Mouse (Mus musculus) lung, postnatal 25 days (tissue): ENCODE data around the gene Syf2.

Experiments
- DNase-seq: peaks from one replicate; pipeline ENCODE4 v3.0.0; 2022; ENCODE audit warnings: low spot score

The Syf2 gene

DNA sequence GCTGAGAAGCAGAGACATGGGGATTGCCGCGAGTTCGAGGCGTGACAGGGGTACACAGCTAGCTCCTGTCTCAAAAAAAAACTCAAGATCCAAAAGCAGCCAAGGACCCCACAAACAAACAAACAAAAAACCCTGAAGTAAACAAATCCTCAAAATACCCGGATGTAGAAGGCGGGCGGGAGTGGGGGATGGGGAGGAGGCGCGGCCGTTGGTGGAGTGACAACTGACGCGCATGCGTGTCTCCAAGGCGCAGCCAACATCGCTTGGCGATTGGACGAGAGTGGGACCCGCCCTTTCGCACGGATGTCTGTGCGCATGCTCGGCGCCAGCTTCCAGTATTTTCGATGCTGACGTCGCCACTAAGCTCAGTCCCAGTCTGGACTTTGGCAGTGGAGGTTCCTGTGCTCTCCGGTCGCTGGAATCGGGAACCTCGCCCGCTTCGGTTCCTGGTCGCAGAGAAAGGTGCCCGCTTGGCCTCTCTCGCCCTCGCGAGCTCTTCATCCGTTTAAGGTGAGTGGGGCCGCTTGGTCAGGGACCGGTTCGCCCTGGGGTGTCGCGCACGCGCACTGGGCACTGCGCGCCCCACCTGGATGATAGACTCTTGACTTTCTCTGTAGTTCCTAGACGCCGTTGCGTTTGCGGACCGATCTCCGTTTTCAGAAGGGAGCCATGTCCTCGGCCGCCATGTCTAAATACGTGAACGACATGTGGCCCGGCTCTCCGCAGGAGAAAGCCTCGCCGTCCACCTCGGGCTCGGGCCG, 7.3 kb upstream of the Syf2 start, which contains the start of gene Rsrp1:
Rsrp1 (plus strand) TSS at position 335 of the 761 bp plus-strand sequence.
- peak; percentile 98 for DNase-seq

DNA sequence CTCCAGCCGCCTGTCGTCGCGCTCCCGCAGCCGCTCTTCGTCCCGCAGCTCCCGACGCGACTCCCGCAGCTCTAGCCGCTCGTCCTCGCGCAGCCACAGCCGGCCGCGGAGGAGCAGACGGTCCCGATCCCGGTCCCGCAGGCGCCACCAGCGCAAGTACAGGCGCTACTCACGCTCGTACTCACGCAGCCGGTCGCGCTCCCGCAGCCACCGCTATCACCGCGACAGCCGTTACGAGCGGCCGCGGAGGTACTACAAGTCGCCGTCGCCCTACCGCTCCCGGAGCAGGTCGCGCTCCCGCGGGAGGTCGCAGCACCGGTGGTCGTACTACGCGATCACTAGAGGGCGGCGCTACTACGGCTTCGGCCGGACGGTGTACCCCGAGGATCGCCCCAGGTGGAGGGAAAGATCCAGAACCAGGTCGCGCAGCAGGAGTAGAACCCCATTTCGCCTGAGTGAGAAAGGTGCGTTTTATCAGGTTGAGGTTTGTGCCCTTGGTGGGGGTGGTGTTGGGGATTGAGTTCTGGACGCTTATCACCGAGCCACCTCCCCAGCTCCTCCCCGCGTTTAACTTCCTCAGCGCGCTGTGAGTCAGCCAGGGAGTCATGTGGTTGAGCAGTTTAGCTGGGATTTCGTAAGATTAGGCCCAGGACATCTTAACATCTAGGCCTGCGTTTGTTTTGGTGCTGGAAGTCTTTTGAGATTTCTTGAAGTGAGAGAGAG, 6.5 kb upstream of the Syf2 start:
- DNase-seq: peak; percentile 88

DNA sequence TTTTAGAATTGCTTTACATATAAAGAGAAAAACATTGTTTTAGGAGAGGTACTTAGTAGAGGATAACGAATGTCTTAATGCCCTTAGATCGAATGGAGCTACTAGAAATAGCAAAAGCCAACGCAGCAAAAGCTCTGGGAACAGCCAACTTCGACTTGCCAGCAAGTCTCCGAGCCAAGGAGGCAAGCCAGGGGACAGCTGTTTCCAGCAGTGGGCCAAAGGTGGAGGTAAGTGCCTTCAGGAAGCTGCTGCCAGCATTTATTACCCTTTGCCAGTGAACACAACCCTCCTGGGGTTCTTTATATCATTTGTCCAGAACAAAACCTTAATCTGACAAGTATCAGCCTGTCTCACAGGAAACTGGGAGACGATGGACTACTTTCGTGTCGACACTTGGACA, 5.5 kb upstream of the Syf2 start:
- no peak for DNase-seq

DNA sequence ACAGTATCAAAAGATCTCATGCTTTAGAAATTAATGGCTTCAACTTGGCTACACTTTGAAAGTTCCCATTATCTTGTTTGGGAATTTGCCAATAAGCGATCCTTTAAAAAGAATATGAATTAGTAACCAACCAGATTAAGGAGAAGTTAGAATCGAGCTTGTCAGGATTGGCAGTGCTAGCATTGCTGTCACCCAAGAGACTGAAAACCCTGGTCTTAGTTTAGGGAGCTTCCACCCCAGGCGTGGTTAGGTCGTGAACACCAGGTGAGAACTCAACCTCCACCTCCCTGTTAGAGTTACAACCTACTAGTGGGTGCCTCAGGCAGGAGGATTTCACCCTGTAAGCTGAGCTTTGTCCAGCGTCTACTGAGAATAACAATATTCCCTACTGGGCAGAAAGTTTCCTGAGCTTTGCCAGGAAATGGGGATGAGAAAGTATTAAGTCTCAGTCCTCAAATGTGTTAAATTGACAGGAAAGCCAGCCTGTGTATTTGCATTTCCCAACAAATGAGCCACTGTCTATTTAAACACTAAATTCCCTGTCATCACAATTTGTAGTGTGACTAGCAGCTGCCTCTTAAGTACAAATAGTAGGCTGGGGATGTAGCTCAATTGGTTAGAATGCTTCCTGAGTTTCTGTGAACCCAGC, 2.8 kb upstream of the Syf2 start:
- no peak for DNase-seq

DNA sequence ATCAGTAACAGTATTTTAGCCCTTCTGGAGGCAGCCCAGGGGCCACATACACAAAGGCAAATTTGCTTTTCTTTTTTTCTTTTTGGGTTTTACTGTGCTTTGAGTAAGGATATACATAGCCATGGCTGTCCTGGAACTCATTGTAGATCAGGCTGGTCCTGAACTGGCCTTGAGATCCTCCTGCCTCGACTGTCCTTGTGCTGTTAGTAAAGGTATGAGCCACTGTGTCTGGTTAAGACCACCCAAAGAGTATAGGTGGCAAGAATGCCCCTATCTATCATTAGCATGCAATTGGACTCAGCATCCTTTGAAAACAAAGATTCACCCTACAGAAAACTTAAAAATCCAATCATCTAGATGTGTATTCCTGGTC, 2.2 kb upstream of the Syf2 start:
- no peak for DNase-seq

DNA sequence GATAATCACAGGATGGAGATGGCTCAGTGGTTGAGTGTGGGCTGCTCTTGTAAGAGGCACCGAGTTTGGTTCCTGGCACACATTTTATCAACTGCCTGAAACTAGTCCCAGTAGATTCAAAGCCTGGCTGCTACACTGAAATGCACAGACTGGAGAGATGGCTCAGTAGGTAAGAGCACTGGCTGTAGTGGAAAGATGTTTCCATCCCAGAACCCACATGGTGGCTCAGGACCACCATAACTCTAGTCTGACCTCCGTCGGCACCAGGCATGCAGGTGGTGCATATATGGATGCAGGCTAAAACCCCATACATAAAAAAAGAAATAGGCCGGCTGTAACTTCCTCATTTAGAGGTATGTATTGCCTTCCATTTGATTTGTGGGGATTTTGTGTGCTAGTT, 1.2 kb upstream of the Syf2 start:
- DNase-seq: no peak

DNA sequence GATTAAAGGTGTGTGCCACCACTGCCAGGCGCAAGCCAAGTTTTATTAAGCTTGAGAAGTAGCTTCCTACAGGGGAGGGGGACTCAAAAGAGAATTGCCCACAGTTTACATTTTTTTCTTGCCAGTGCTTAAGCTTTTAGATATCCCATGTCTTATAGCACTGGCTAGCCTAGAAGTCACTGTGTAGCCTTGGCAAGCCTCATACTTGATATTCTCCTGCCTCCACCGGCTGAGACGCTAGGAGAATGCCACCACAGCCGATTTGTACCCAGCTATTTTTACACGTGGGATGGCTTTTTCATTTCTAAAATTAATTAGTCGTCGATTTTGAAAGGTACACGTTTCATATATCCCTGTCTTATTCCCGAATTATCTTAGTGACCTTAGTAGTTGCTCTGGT, 508 bp upstream of the Syf2 start:
- DNase-seq: no peak

DNA sequence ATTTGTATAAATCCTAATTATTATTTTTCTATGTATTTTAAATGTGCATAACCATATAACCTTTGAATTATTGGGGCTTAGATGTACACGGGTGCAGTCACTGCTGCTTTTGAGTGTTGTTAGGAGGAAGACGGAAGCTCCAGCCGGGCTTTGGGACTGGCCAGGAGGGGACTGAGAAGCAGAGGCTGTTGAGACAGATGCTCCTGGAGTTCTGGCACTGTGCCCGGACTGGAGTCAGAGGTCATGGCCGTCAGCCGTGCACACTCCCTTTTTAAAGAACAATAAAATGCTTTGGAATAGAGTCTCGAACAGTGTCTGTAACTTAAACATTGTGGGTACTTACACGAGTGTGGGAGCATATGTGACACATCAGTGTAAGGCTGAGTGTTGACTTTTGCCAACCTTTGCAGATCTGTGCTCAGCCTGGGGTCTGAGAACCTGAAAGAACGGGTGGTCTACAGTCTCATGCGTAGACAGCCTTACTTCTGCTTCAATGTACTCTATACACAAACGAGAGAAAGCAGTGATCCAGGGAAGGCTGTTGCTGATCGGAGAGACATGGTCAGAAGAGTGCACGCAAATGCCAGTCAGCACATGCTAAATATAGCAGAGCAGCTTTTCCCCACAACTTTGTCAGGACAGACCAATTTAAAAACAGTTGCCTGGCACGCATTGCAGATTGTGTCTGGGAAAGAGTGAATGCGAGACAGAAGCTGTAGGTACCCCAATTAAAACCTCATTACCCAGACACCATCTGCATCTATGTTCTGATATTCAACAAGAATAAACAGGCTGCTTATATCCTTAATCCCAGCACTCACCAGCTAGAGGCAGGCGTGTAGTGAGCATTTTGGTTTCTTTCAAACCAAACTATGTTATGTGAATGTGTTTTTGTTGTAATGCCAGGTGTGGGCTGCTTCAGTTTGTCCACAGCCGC, 6.8 kb downstream of the Syf2 start:
- no peak for DNase-seq

DNA sequence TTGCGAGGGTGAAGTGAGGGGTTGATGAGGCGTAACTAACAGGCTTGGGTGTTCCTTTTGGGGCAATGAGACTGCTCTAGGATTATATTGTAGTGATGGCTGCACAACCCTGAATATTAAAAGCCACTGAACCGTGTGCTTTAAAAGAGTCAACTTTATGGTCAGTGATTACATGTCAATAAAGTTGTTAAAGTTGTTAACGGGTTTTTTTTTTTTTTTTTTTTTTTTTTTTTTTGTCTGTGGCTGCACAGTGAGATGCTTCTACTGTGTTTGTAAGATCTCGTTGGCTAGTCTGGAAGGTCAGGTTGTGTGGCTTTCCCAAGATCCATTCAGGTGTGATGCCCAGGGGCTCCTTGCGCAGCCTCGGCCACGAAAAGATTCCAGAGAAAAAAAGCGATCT, 9.2 kb downstream of the Syf2 start:
- DNase-seq: no peak

DNA sequence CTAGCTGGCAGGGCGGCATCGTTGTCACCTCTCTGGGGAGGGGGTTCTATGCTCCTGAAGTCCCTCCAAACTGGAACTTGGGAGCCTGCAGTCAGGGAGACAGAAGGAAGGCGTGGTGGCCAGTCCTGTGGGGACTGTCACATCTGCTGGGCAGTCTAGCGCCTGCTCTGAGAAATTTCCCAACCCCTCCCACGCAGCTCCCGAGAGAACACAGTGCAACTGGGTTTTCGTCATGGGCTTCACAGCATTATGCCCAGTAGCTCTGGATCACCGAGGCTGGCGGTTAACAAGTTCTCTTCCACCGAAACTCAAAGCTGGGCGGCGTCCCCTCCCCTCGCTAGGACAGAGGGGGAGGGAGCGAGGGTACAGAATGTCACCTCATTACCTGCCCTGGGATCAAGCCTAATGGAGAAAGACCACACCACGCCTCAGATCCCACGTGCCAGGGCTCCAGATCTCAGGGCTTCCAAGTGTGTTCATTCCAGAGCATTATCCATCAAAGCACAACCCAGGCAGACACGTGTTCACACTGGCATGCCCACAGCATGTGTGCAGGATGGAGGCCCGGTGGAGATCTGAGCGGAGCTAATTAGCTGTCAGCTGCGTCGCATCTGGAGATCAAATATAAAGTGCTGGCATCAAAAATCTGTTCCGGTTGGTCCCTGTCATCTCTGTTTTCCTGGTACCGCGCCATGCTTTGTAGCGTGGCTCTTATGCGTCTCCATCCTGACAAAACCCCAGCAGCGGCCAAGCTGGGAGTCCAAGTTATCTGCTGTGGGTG, 13.2 kb downstream of the Syf2 start:
- DNase-seq: no peak

DNA sequence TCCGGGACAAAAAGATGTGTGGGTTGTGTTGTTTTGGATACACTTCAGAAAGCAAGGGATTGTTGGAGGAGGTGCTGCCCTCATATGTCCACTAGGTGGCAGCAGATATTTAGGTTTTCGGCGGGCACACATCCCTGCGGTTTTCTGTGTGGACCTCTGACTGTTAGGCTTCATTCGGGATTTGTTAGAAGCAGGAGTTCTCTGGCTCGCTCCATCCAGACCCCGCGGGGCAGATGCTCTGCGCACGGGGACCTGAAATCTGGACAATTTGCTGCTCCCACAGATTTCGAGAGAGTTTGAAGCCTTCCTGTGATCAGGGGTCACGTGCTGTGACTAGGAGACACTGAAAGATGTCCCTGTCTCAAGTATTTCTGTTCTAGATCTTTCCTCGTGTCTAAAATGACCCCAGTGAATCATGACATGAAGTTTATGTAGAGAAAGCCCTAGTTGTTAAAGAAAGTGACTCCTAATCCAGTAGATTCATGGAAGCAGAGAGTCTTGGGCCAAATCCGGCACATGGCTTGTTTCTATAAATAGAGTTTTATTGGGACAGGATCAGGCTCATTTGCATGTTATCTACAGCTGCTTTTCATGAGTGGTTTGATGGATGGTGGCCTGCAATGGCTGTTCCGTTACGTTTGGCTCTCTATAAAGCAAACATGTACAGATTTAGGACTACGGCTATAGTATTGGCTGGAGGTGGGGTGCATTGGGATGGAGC, 15.5 kb downstream of the Syf2 start:
- peak; percentile 78 for DNase-seq

DNA sequence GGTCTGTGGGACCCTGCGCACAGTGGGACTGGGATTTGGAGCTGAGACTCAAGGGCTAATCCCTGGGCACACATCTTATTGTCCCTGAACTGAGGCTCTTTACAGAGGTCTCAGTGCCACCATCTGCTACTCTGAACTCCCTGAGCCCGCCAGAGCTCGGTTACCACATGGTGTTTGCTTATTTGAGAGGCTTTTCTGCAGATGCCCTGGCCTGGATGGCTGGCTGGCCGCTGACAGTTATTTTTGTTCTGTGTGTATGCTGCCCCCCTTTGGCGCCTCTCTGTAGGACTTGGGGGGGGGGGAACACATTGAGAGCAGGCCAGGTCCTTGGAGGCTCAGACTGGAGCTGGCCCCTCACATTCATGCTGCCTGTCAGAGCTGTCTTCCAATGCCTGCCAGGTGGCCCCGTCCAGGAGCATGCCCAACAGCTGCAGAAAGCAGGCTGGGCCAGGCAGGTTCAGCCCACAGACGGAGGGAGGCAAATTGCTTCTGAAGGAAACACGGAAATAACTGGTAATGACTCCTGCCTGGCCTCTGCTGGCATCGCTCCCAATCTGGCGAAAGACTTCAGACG, 19.9 kb downstream of the Syf2 start:
- DNase-seq: no peak

DNA sequence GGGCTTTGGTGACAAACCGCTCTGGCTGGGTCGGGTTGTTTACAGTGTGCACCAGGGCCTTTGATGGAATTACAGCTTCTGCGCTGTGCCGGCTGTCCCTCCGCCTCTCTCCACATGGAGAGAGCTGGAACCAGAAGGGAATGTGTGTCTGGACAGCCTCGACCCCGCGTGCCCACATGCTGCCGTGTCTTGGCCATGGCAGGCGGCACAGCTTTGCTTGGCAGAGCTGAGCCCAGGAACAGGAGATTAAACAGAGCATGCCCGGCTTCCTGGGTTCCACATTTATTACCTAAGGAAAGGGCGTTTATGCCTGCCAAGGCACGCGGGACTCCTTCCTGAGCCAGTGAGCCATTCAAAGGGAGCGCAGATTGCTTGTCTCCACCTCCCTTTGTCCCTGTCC, 23.8 kb downstream of the Syf2 start:
- no peak for DNase-seq

DNA sequence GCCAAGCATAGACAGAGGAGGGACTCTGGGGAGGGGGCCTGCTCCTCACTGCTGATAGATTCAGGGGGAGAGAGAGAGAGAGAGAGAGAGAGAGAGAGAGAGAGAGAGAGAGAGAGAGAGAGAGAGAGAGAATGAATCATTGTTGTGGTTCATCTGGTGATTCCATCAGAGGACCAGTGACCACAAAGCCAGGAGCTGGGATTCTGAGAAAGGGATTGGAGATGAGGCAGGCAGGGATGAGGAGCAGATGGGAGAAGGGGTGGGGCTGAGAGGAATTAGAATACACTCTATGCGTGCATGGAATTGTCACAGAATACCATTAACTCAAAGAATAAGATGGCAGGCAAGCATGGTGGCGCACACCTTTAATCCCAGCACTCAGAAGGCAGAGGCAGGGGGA, 24.5 kb downstream of the Syf2 start:
- no peak for DNase-seq

DNA sequence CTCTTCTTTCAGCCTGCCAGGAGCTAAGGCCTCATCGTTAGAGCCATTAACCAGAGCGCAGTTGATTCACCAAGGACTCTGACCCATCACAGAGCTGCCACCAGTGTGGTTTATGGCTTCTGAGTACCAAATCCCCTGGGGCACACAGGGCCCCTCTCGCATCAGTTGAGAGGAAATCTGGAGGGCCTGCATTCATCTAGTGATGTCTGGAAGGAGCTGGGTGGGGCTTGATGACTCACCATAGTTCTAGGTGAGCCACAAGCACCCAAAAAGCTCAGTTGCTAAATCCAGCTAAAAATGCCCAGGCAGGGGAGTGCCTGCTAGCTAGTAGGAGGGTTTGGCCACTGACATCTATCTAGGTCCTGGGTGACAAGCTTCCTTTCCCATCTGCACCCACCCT, 25.1 kb downstream of the Syf2 start:
- no peak for DNase-seq

DNA sequence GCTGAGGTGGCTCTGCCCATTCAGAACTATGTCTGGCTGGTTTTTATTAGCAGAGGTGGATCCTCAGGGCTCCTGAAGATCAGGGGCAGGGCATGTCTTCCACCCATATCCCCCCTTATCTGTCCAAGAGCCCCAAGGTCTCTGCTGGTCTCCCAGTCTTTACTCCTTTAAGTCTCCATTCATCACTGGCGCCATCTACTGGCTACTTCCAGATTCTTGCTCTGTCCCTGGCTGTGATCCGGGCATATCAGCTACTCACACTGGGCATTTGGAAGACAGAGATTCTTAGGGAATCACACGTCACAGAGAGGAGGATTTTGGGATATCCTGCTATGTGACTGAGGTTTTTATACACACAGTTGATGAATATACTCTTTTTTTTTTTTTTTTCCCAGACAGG, 25.6 kb downstream of the Syf2 start:
- peak; percentile 72 for DNase-seq

DNA sequence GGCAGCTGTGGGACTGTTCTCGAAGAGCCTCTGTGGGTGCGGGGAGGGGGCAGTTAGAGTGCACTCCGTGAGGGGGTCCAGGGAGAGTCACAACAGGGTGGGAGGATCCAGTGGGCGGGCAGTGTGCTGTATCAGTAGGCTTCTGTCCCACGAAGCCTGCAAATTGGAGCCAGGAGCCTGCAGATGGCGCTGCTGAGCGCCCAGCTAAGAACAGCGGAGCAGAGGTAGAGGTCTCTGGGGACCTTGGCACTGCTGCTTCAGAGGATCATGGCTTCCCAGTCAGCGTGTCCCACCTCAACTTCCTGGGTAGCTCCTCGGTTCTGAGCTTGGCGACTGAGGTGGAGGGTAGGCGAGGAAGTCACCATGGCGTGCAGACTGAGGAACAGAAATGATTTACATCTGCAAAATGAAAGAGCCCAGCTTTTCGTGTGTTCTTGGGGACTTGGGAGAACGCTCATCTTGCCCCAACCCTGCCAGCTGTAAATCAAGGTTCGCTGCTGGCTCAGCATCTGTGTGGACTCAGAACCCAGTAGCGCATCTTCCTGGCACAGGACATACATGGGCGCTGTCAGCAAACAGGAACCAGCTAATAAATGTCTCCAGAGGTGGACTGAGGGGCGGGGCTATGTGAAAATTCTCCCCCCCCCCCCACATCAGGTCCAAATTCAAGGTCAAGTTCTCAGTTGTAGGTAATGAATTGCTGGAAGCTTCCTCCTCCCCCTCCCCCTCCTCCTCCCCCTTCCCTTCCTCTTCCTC, 32.5 kb downstream of the Syf2 start:
- DNase-seq: no peak

DNA sequence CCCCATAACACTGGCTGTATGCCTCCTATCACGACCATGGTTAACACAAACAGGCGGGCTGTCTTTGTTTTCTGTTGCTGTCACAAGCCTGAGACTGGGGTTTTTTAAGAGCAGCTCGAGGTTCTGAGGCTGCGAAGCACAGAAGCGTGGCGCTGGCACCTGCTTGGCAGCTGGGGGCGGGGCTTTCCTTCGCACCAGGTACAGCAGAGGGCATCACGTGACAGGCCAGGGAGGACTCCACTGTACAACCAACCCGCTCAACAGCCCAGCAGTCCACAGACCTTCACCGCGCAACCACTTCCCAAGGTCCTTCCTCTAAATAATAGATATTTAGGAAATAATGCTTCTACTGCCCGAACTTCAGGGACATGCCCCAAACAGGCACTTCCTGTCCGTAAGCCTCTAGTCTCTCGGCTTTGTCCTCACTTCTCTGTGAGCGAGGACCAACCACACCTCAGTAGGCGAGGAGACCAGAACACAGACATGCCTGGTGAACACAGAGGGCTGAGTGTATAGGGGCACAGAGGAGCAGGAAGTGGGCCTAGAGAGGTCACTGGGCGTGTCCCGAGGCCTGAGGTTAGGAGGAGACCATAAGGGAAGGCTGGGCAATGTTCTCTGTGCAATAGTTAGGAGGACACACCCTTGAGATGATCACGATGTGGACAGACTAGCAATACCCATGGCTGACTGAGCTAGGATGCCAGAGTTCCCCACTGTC, 37.3 kb downstream of the Syf2 start:
- DNase-seq: no peak

DNA sequence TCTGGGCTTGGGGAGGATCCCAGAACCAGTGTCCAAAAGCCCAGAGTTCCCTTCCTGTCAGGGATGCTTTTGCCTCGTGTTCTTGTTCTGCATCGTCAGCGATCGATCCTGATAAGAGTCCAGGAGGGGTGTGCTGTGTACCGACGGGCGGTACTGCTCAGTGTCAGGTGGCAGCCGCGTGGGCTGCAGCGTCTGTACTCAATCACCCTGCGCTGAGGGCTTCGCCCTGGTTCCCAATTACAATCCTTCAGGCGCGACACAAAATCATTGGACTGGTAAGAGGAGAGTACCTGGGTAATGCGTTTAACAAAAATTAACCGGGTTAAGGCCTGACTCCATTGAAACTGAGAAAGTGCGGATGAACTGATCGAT, 37.9 kb downstream of the Syf2 start:
- no peak for DNase-seq
